Mouse (Mus musculus): Measurements from ENCODE around the gene Odf3l1. TPM values are rescaled to one million over a fixed set of nuclear protein-coding genes. Genes with fewer than 3 reads are reported as not detected.

The Odf3l1 gene
- polyA plus RNA-seq (2015; fragmentation: Illumina TruSeq; extraction: RNeasy Lipid Tissue Mini Kit (QIAGEN cat#74804); ENCODE audit: insufficient read depth, low replicate concordance): 0.23 TPM

GRCm38 (mm10) chr9:56864216-56864729, at the start of gene Odf3l1:
TSS of gene Odf3l1 (minus strand) at chr9:56864679.

DNA sequence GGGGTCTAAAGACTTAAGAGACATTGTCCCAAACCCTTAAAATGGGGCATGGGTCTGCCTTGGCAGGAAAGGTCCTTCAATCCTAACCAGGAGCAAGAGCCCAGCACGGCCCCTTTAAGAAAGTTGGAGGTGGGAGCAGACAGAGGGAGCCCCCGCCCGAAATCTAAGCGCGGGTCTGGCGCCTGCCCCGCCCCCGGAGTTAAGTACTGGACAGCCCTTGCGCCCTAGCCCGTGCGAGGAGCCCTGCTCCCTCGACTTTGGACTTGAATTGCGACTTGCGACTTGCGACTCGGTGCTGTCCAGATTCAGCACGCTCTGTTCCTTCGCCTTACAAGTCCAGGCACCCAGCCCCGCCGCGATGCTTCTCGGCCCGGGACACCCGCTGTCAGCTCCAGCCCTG, 353 bp upstream of the Odf3l1 start, which contains the start of gene Cspg4:
TSS of gene Cspg4 (plus strand) at position 202 of the 400 bp plus-strand sequence.

Other genes starting within 250 kb of the Odf3l1 start
- 0.22 TPM for gene Lingo1, start 68.2 kb downstream of the Odf3l1 start, polyA plus RNA-seq (2015; fragmentation: Illumina TruSeq; extraction: RNeasy Lipid Tissue Mini Kit (QIAGEN cat#74804); ENCODE audit: insufficient read depth, low replicate concordance)
- gene Cspg4, start 354 bp upstream of the Odf3l1 start, polyA plus RNA-seq (2015; fragmentation: Illumina TruSeq; extraction: RNeasy Lipid Tissue Mini Kit (QIAGEN cat#74804); ENCODE audit: insufficient read depth, low replicate concordance): 0.39 TPM
- gene Snx33, start 63.7 kb upstream of the Odf3l1 start, polyA plus RNA-seq (2015; fragmentation: Illumina TruSeq; extraction: RNeasy Lipid Tissue Mini Kit (QIAGEN cat#74804); ENCODE audit: insufficient read depth, low replicate concordance): 10.0 TPM
- gene Imp3, start 72.8 kb upstream of the Odf3l1 start, polyA plus RNA-seq (2015; fragmentation: Illumina TruSeq; extraction: RNeasy Lipid Tissue Mini Kit (QIAGEN cat#74804); ENCODE audit: insufficient read depth, low replicate concordance): 69.2 TPM
- 24.9 TPM for gene Snupn, start 86.2 kb upstream of the Odf3l1 start, polyA plus RNA-seq (2015; fragmentation: Illumina TruSeq; extraction: RNeasy Lipid Tissue Mini Kit (QIAGEN cat#74804); ENCODE audit: insufficient read depth, low replicate concordance)
- gene Ptpn9, start 130.2 kb upstream of the Odf3l1 start, polyA plus RNA-seq (2015; fragmentation: Illumina TruSeq; extraction: RNeasy Lipid Tissue Mini Kit (QIAGEN cat#74804); ENCODE audit: insufficient read depth, low replicate concordance): 31.5 TPM
- gene Sin3a, start 207.4 kb upstream of the Odf3l1 start, polyA plus RNA-seq (2015; fragmentation: Illumina TruSeq; extraction: RNeasy Lipid Tissue Mini Kit (QIAGEN cat#74804); ENCODE audit: insufficient read depth, low replicate concordance): 65.3 TPM